Mouse (Mus musculus): ENCODE measurements around the gene Spock1. TPM values are rescaled to one million over a fixed set of nuclear protein-coding genes. Genes with fewer than 3 reads are reported as not detected.

Gene Spock1
- polyA plus RNA-seq, 1 experiment from 2014 or later, result 0.70 TPM

Other genes with a start within 250 kb of the Spock1 start
- gene Klhl3, start 205.3 kb upstream of the Spock1 start, polyA plus RNA-seq (2016; fragmentation: Nextera tagmentation; extraction: Ambion mirVana), result 4.4 and 4.5 TPM in 2 replicates
- 21.6 and 21.8 TPM in 2 replicates for gene Hnrnpa0, start 220.2 kb upstream of the Spock1 start, polyA plus RNA-seq (2016; fragmentation: Nextera tagmentation; extraction: Ambion mirVana)
- gene Idnk, start 249.3 kb upstream of the Spock1 start, polyA plus RNA-seq (2016; fragmentation: Nextera tagmentation; extraction: Ambion mirVana), result 25.4 and 28.9 TPM in 2 replicates

All from heart, embryonic 12.5 days (tissue).